Mouse (Mus musculus): ENCODE measurements around the gene Cd38. TPM values are rescaled to one million over a fixed set of nuclear protein-coding genes. Genes with fewer than 3 reads are reported as not detected.
A peak's percentile ranks its signal among the peaks of the same experiment; 100 is the strongest.

Cd38 gene
- polyA plus RNA-seq, 1 experiment from 2014 or later = 5.2 TPM

DNA sequence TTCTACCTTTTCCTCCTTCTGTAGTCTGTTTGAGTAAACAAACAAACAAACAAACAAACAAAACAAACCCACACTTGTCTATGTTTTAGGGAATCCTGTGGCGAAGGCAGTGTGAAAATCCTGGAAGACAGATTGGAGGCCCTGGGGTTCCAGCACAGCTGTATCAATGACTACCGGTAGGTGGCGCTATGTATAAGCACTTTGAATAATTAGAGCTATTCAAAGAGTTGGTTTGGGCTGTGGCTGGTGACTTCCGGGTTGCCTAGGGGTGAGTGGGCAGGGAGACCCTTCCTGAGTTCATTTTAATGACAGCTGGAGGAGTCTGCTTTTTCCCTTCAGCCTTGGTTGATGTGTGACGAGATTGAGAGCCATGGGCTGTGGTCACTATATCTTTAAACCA is 31.0 kb upstream of the Cd38 start:
- DNase-seq (ENCODE audit: low spot score) (peak; percentile 38), ATAC-seq (ENCODE audit: low FRiP score) (no peak)
- Histone ChIP-seq H3K9ac (no peak overlapping the region), H3K9me3 (ENCODE audit: control insufficient read depth, low read length) (no peaks in the 10 kb centered on the region), H3K27me3 (ENCODE audit: control insufficient read depth, insufficient read depth, low read length) (no peaks in the 10 kb centered on the region), H3K4me1 (replicated peaks; ENCODE audit: control insufficient read depth, insufficient read depth, low read length) (no peaks in the 10 kb centered on the region), H3K4me3 (replicated peaks; ENCODE audit: low read length) (no peak overlapping the region), H3K4me2 (replicated peaks) (no peak overlapping the region), H3K27ac (no peak overlapping the region), H3K36me3 (replicated peaks; ENCODE audit: control insufficient read depth, insufficient read depth) (no peaks in the 10 kb centered on the region)
- 48% methylated on average over 5 of the region's 5 CpGs for WGBS

DNA sequence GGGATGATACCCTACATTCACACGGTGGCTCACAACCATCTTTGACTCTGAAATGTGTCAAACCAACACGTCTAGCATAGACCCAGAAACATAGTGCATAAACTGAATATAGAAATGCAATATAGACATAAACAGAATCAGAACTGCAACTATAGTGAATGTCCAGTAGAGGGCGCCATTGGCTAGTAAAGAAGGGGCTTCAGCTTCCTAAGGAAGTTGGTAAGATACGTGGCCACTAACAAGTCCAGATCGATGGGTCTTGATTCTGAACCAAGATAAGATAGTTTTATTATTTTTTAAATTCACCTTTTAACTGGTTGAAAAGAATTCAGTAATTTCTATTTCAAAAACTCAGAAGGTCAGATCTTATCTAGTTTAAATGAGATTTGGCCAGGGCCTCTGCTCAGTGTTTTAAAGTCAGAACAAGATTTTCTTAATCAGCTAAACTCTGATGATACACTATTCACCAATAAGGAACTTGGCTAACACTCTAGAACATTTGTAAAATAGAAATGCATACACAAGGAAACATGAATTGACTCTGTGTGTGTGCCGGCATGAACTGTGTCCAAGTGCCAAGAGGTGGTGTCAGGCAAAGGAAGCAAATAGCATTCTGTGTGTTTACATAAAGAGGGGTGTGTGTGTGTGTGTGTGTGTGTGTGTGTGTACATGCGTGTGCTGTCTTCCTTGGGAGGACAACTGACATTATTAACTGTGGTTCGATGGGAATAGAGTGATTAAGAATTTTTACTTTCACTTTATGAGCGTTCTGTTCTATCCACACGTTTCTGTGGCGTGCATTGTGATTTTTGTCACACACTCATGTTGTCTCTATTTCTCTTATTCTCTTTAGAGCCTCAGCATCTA is 27.0 kb upstream of the Cd38 start:
- Histone ChIP-seq H3K9ac (no peak overlapping the region), H3K9me3 (ENCODE audit: control insufficient read depth, low read length) (no peaks in the 10 kb centered on the region), H3K4me2 (replicated peaks) (no peak overlapping the region), H3K4me3 (replicated peaks; ENCODE audit: low read length) (no peak overlapping the region), H3K36me3 (replicated peaks; ENCODE audit: control insufficient read depth, insufficient read depth) (no peaks in the 10 kb centered on the region), H3K27me3 (ENCODE audit: control insufficient read depth, insufficient read depth, low read length) (no peaks in the 10 kb centered on the region), H3K27ac (no peak overlapping the region), H3K4me1 (replicated peaks; ENCODE audit: control insufficient read depth, insufficient read depth, low read length) (no peaks in the 10 kb centered on the region)
- DNase-seq (ENCODE audit: low spot score) (peak; percentile 83), ATAC-seq (ENCODE audit: low FRiP score) (no peak)
- WGBS = 54% methylated on average over 11 of the region's 11 CpGs

DNA sequence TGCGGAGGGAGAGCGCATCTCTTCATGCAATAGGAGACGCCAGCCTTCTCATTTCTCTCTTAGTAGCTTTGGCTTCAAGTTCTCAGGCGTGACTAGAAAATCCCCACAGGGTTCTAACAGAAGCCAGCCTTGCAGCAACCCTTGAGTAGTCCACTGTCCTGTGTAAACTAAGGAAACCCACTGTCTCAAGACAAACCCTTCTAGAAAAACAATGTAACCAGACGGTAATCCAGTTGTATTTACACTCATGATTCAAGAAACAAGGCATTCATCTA is 26.4 kb upstream of the Cd38 start:
- no peaks in the 10 kb centered on the region for H3K27me3 ChIP-seq (ENCODE audit: control insufficient read depth, insufficient read depth, low read length)
- H3K27ac ChIP-seq = no peak overlapping the region
- no peak for DNase-seq (ENCODE audit: low spot score)
- H3K4me1 ChIP-seq (replicated peaks; ENCODE audit: control insufficient read depth, insufficient read depth, low read length) = no peaks in the 10 kb centered on the region
- H3K36me3 ChIP-seq (replicated peaks; ENCODE audit: control insufficient read depth, insufficient read depth) = no peaks in the 10 kb centered on the region
- WGBS = 84% methylated on average over 5 of the region's 5 CpGs
- no peak for ATAC-seq (ENCODE audit: low FRiP score)
- H3K9me3 ChIP-seq (ENCODE audit: control insufficient read depth, low read length) = no peaks in the 10 kb centered on the region
- no peak overlapping the region for H3K9ac ChIP-seq
- no peak overlapping the region for H3K4me2 ChIP-seq (replicated peaks)
- H3K4me3 ChIP-seq (replicated peaks; ENCODE audit: low read length) = no peak overlapping the region

DNA sequence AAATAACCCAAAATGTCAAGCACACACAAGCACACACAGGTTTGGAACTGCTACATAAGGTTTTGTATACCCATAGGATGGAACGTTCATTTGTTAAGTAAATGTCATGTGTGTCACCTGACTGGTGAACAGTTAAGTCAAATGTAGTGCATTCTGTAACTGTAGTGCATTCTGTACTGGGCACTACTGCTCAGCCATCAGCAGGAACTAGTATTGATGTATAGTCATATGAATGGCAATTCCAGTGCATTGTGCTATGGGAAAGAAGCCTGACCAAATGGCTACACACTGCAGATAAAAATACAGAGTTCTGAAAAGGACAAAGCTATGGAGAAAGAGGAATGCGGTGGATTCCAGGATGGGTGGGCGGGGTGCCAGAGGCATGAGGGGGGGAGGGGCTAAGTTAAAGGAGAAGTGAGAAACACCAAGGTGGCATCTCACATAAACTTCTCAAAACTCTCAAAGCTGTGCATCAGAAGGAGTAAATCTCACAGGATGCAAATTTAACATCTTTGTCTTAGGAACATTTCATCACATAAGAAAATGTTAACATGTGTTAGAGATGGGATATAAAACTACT is 25.7 kb upstream of the Cd38 start:
- no peak for DNase-seq (ENCODE audit: low spot score)
- no peak overlapping the region for H3K27ac ChIP-seq
- no peaks in the 10 kb centered on the region for H3K27me3 ChIP-seq (ENCODE audit: control insufficient read depth, insufficient read depth, low read length)
- no peaks in the 10 kb centered on the region for H3K9me3 ChIP-seq (ENCODE audit: control insufficient read depth, low read length)
- H3K9ac ChIP-seq = no peak overlapping the region
- no peak overlapping the region for H3K4me2 ChIP-seq (replicated peaks)
- H3K4me1 ChIP-seq (replicated peaks; ENCODE audit: control insufficient read depth, insufficient read depth, low read length) = no peaks in the 10 kb centered on the region
- no peak for ATAC-seq (ENCODE audit: low FRiP score)
- WGBS = 70% methylated on average over 3 of the region's 3 CpGs
- no peak overlapping the region for H3K4me3 ChIP-seq (replicated peaks; ENCODE audit: low read length)
- no peaks in the 10 kb centered on the region for H3K36me3 ChIP-seq (replicated peaks; ENCODE audit: control insufficient read depth, insufficient read depth)

DNA sequence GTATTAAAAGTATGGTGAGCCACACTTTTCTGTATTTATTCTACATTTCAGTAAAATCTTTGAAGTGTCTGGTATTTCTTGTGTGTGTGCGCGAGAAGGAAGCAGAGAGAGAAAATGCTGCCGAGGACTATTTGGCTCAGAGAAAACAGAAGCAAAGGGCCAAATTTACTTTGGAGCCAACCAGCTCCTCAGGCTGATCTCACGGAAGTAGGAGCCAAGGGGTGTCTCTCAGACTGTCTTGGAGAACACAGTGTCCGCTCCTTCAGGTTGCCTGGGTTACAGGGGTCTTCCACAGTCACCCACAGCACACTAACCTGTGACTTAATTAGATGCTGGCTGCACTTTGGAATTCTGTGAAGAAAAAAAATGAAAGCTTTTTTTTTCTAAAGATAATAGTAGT is 23.3 kb upstream of the Cd38 start:
- no peaks in the 10 kb centered on the region for H3K27me3 ChIP-seq (ENCODE audit: control insufficient read depth, insufficient read depth, low read length)
- DNase-seq (ENCODE audit: low spot score) = no peak
- no peaks in the 10 kb centered on the region for H3K36me3 ChIP-seq (replicated peaks; ENCODE audit: control insufficient read depth, insufficient read depth)
- no peak overlapping the region for H3K4me3 ChIP-seq (replicated peaks; ENCODE audit: low read length)
- WGBS = 85% methylated on average over 5 of the region's 5 CpGs
- H3K9me3 ChIP-seq (ENCODE audit: control insufficient read depth, low read length) = no peaks in the 10 kb centered on the region
- H3K9ac ChIP-seq = no peak overlapping the region
- no peak for ATAC-seq (ENCODE audit: low FRiP score)
- no peak overlapping the region for H3K4me2 ChIP-seq (replicated peaks)
- H3K27ac ChIP-seq = no peak overlapping the region
- H3K4me1 ChIP-seq (replicated peaks; ENCODE audit: control insufficient read depth, insufficient read depth, low read length) = no peaks in the 10 kb centered on the region

DNA sequence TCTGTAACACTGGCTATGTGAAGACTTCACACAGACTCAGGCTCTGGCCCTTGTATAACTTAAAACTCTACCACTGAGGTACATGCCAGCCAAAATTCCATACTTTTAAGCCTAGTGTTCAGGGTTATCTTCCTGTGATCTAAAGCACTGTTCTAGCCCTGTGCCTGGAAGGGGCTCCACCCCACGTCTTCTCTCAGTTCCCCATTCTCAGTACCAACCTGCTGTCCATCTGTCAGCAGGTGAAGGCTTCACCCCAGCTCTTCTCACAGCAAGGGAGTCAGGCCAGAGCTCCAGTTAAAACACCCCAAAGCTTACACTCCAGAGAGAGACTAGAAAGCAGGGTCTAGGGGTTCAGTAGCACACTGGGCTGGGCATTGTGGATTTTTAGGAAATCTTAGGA is 22.7 kb upstream of the Cd38 start:
- 73% methylated on average over 1 of the region's 1 CpGs for WGBS
- Histone ChIP-seq H3K4me2 (replicated peaks) (no peak overlapping the region), H3K4me1 (replicated peaks; ENCODE audit: control insufficient read depth, insufficient read depth, low read length) (no peaks in the 10 kb centered on the region), H3K27ac (no peak overlapping the region), H3K9me3 (ENCODE audit: control insufficient read depth, low read length) (no peaks in the 10 kb centered on the region), H3K27me3 (ENCODE audit: control insufficient read depth, insufficient read depth, low read length) (no peaks in the 10 kb centered on the region), H3K36me3 (replicated peaks; ENCODE audit: control insufficient read depth, insufficient read depth) (no peaks in the 10 kb centered on the region), H3K9ac (no peak overlapping the region), H3K4me3 (replicated peaks; ENCODE audit: low read length) (no peak overlapping the region)
- no peak for DNase-seq (ENCODE audit: low spot score)
- no peak for ATAC-seq (ENCODE audit: low FRiP score)

DNA sequence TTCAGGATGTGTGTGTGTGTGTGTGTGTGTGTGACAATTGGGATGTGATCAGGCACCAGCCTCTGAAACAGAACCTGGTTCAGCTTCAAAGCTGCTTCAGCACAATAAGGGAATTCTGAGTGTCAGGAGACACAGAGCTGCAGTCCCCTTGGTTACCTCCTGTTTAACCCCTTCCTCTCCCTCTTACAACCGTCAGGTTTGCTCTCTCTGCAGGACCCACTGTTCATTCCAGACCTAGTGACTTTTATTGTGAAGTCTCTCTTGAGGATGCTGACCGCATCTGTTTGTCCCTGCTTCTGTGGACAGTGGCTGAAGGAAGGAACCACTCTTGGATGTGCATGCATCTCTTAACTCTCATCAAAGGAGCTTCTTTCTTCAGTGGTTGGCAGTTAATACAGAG is 22.1 kb upstream of the Cd38 start:
- no peaks in the 10 kb centered on the region for H3K27me3 ChIP-seq (ENCODE audit: control insufficient read depth, insufficient read depth, low read length)
- WGBS = 13% methylated on average over 2 of the region's 2 CpGs
- ATAC-seq (ENCODE audit: low FRiP score) = no peak
- H3K27ac ChIP-seq = no peak overlapping the region
- no peak overlapping the region for H3K4me2 ChIP-seq (replicated peaks)
- no peak overlapping the region for H3K4me3 ChIP-seq (replicated peaks; ENCODE audit: low read length)
- H3K4me1 ChIP-seq (replicated peaks; ENCODE audit: control insufficient read depth, insufficient read depth, low read length) = no peaks in the 10 kb centered on the region
- H3K9ac ChIP-seq = no peak overlapping the region
- DNase-seq (ENCODE audit: low spot score) = no peak
- no peaks in the 10 kb centered on the region for H3K36me3 ChIP-seq (replicated peaks; ENCODE audit: control insufficient read depth, insufficient read depth)
- H3K9me3 ChIP-seq (ENCODE audit: control insufficient read depth, low read length) = no peaks in the 10 kb centered on the region

DNA sequence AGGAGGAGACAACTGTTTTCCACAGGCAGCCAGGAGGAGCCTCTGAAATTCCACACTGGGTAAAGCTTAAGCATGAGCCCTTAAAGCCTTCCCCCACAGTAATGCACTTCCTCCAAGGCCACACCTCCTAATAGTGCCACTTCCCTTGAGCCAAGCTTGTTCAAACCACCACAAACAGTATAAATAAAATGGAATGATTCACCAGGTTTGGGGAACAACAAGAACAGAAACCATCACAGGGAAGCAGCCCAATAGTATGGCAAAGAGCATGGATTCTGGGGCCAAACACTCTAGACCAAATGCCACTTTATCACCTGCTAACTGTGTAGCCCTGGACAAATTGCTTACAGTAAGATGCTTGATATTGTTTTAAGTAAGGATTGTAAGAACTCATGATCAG is 20.8 kb upstream of the Cd38 start:
- no peak for ATAC-seq (ENCODE audit: low FRiP score)
- no peaks in the 10 kb centered on the region for H3K36me3 ChIP-seq (replicated peaks; ENCODE audit: control insufficient read depth, insufficient read depth)

DNA sequence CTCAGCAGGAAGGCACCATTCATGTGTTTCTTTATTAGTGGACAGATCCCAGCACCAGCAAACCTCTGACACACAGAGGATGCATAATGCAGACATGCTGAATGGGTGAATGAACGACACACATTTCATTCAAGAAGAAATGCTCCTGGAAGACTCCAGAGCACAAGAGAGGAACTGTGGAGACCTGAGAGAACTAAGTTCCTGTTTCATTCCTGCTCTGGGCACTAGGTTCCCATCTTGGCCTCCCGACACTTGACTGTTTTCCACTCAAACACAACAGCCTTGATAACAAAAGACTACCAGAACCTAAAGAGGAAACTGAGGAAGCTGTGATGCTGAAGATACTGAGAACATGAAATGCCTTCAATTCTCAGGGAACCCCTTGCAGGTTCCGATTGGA is 20.1 kb upstream of the Cd38 start:
- Histone ChIP-seq H3K9ac (no peak overlapping the region), H3K27me3 (ENCODE audit: control insufficient read depth, insufficient read depth, low read length) (no peaks in the 10 kb centered on the region), H3K4me1 (replicated peaks; ENCODE audit: control insufficient read depth, insufficient read depth, low read length) (no peaks in the 10 kb centered on the region), H3K9me3 (ENCODE audit: control insufficient read depth, low read length) (no peaks in the 10 kb centered on the region), H3K4me2 (replicated peaks) (no peak overlapping the region), H3K36me3 (replicated peaks; ENCODE audit: control insufficient read depth, insufficient read depth) (no peaks in the 10 kb centered on the region), H3K27ac (no peak overlapping the region), H3K4me3 (replicated peaks; ENCODE audit: low read length) (no peak overlapping the region)
- no peak for ATAC-seq (ENCODE audit: low FRiP score)
- no peak for DNase-seq (ENCODE audit: low spot score)
- 90% methylated on average over 3 of the region's 3 CpGs for WGBS

More for the DNA sequence above, 20.8 kb upstream of the Cd38 start:
- Histone ChIP-seq H3K9ac (no peak overlapping the region), H3K27me3 (ENCODE audit: control insufficient read depth, insufficient read depth, low read length) (no peaks in the 10 kb centered on the region), H3K4me2 (replicated peaks) (no peak overlapping the region), H3K9me3 (ENCODE audit: control insufficient read depth, low read length) (no peaks in the 10 kb centered on the region), H3K4me3 (replicated peaks; ENCODE audit: low read length) (no peak overlapping the region), H3K4me1 (replicated peaks; ENCODE audit: control insufficient read depth, insufficient read depth, low read length) (no peaks in the 10 kb centered on the region), H3K27ac (no peak overlapping the region)
- no peak for DNase-seq (ENCODE audit: low spot score)
